Mouse (Mus musculus) olfactory bulb, adult 2 months (tissue): ENCODE results near the gene Uggt2. TPM values are rescaled to one million over a fixed set of nuclear protein-coding genes. Genes with fewer than 3 reads are reported as not detected.

Experiments
- H3K27ac ChIP-seq: fragments of 200-500 bp; 2 replicates; pipeline ENCODE4 v1.5.1; 2012; ENCODE audit warnings: low read depth, low read length; ENCODE audit not compliant: insufficient read depth
- H3K4me1 ChIP-seq: fragments of 200-500 bp; 2 replicates; pipeline ENCODE4 v1.6.1; 2012; ENCODE audit warnings: low read length; ENCODE audit not compliant: control insufficient read depth, insufficient read depth
- H3K4me3 ChIP-seq: fragments of 200-500 bp; 2 replicates; pipeline ENCODE4 v1.5.1; 2012; ENCODE audit warnings: mild to moderate bottlenecking, low read depth, low read length, moderate library complexity; ENCODE audit not compliant: insufficient read depth
- CTCF ChIP-seq: fragments of 200-500 bp; IDR thresholded peaks from 2 replicates; pipeline ENCODE4 v1.5.1; 2012; ENCODE audit warnings: low read depth, mild to moderate bottlenecking, low read length, moderate library complexity; ENCODE audit not compliant: insufficient read depth
- POLR2A ChIP-seq: fragments of 200-500 bp; IDR thresholded peaks from 2 replicates; pipeline ENCODE4 v1.6.1; 2012; ENCODE audit warnings: mild to moderate bottlenecking, low read depth, low read length, moderate library complexity; ENCODE audit not compliant: insufficient read depth
- WGBS: fragments of 180-500 bp; shearing (Covaris S2); methylation state at CpG from one replicate; pipeline ENCODE4 v1.1.7; 2018; 5-methylcytosine and 5-hydroxymethylcytosine counted together
- polyA plus RNA-seq: library from polyadenylated mRNA; stranded (reverse); fragments of >200 nt; gene quantifications from 2 replicates; pipeline ENCODE4 v1.2.4, GENCODE M21; 2012; ENCODE audit warnings: low replicate concordance; ENCODE audit not compliant: missing spikeins, insufficient read depth, insufficient read length

The Uggt2 gene
- polyA plus RNA-seq, 1 experiment = not detected

DNA sequence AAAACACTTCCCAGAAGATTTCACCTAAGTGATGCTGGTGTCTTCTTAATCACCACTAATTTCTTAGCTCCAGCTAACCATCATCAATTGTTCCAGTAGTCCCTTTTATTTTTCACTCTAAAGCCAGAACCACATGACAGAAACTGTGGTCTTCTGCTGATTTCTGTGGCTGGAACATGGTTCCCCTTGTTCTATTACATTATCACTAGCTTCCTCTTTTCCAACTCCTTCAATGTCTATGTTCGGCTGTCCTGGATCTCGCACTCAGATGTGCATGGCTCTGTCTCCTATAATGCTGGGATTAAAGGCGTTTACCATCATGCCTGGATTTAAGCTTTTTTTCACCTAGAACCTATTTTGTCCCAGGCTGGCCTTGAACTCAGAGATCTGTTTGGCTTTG is 46.9 kb downstream of the Uggt2 start:
- Histone ChIP-seq H3K27ac (no peak overlapping the region), H3K4me1 (0 out of 2 replicates have a peak, but pooled peaks cover under 1% of the 10 kb centered on the region), H3K4me3 (no peak overlapping the region)
- TF ChIP-seq POLR2A (no peak), CTCF (no peak)
- 93% methylated on average over 3 of the region's 3 CpGs for WGBS

DNA sequence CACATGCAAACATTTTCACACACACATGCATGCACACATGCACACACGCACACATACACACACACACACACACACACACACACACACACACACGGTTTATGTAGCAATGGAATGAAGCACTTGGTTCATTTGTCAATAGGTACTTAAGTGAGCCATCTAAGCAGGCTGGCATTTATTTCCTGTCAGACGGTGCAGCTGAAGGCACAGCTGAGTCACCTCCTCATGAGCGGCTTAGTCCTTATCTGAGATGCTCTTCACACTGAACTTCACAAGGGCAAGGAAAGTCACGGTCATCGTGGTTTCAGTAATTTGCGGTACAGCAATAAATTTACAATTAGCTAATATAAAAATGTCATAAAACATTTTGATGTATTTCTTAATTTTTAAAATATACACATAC is 55.5 kb downstream of the Uggt2 start:
- TF ChIP-seq POLR2A (no peak), CTCF (no peak)
- H3K4me1 ChIP-seq = 0 out of 2 replicates have a peak, but pooled peaks cover 3% of the 10 kb centered on the region
- no peak overlapping the region for H3K4me3 ChIP-seq
- no peak overlapping the region for H3K27ac ChIP-seq
- 69% methylated on average over 7 of the region's 7 CpGs for WGBS

DNA sequence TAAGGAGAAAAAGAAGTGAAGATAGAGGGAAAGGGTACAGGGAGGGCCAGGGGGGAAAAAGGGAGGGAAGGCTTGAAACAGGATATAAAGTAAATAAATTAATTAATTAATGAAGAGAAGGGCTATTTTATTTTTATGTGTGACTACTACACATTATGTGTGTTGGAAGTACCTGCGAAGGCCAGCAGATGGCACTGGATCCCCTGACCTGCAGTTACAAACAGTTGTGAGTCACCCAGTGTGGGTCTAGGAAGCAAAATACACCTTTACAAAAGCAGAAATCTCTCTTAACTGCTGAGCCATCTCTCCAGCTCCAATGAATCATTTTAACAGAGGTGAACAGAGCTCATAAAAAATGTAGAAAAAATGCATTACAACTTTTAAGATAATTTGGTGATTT is 59.0 kb downstream of the Uggt2 start:
- Histone ChIP-seq H3K27ac (no peak overlapping the region), H3K4me3 (no peak overlapping the region), H3K4me1 (no peaks in the 10 kb centered on the region)
- 58% methylated on average over 1 of the region's 1 CpGs for WGBS
- TF ChIP-seq POLR2A (no peak), CTCF (no peak)

DNA sequence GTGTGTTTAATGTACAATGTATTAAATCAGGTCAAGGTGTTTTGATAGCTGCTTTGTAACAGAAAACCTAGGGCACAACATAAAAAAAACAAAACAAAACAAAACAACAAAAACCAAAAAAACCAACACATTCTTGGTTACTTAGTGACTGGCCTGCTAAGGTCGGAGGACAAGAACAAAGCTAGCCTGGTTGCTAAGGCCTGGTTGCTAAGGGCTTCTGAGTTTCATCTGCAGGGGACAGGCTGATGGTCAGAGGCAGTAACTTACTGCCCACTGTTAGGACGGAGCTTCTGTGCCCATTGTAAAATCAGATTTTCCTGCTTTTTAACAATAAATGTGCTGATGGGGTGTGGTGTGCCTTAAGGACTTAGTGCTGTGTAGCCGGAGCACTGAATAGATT is 61.5 kb downstream of the Uggt2 start:
- H3K27ac ChIP-seq = no peak overlapping the region
- WGBS = 62% methylated on average over 3 of the region's 3 CpGs
- no peak for TF ChIP-seq CTCF
- no peak for TF ChIP-seq POLR2A
- H3K4me3 ChIP-seq = no peak overlapping the region
- no peaks in the 10 kb centered on the region for H3K4me1 ChIP-seq

DNA sequence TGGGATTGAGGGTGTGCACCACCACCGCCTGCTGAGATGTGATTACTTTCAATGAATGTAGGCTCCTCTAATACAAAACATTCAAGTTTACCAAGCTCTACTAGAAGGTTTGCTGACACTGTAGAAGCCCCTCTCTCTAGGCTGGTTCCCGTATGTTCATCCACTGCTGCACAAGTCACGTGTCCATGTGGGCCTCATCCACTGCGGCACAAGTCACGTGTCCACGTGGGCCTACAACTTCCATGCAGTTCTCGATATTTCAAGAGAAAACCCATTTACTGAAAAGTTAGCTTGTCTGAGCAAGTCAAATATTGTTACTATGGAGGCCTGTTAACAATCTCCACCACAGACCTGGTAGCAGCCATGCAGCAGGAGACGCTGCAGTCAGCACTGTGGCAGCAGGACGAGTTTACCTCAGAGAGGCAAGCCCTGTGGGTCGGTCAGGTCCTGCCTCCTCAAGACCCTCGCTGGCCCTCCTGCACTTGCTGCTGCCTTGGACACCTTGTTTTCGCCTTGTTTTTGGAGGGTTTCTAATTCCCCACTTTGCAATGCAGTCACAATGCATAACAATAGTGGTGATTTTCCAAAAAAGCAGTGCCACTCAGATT is 62.0 kb downstream of the Uggt2 start:
- Histone ChIP-seq H3K27ac (no peak overlapping the region), H3K4me3 (no peak overlapping the region), H3K4me1 (no peaks in the 10 kb centered on the region)
- WGBS = 87% methylated on average over 12 of the region's 12 CpGs
- no peak for TF ChIP-seq POLR2A
- no peak for TF ChIP-seq CTCF

DNA sequence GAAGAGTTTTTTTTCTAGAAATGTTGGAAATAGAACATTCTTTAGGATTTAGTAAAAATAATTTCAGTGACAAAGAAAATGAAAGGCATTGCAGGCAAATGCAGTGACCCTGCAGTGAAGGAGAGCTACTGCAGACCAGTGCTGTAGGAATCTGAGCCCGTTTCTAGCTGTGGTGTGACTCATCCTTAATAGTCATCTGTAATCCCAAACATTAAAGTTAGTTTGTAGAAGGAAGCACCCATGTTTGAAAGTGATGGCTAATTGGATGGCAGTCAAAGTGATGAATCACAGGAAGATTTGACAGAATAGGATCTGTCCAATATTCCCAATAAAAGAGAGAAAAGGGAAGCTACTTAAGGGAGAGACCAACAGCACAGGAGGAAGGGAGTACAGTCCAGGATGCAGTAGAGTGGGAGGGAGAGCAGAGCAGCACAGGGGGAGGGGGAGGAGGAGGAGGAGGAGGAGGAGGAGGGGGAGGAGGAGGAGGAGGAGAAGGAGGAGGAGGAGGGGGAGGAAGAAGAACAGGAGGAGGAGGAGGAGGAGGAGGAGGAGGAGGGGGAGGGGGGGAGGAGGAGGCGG is 71.5 kb downstream of the Uggt2 start:
- Histone ChIP-seq H3K27ac (no peak overlapping the region), H3K4me3 (no peak overlapping the region), H3K4me1 (no peaks in the 10 kb centered on the region)
- TF ChIP-seq CTCF = no peak
- TF ChIP-seq POLR2A = no peak
- 50% methylated on average over 2 of the region's 2 CpGs for WGBS

DNA sequence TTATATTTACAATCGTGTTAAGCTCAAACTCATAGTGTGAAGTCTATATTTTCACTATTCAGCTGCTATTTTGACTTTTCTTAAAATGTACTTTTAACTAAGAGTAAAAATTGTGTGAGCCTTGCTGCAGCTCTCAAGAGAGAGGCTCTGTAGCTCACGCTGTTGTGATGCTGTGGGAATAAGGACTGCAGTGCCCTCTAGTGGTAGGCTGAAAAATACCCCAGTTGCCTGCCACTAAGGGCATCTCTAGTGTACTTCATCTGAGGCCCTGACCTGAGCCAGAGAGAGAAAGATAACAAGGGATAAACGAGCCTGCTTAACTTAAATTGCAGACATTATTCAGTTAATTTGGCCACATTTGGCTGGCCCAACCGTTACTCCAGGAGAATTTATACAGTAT is 72.1 kb downstream of the Uggt2 start:
- 43% methylated on average over 4 of the region's 4 CpGs for WGBS
- no peak for TF ChIP-seq CTCF
- Histone ChIP-seq H3K27ac (no peak overlapping the region), H3K4me1 (no peaks in the 10 kb centered on the region), H3K4me3 (no peak overlapping the region)

DNA sequence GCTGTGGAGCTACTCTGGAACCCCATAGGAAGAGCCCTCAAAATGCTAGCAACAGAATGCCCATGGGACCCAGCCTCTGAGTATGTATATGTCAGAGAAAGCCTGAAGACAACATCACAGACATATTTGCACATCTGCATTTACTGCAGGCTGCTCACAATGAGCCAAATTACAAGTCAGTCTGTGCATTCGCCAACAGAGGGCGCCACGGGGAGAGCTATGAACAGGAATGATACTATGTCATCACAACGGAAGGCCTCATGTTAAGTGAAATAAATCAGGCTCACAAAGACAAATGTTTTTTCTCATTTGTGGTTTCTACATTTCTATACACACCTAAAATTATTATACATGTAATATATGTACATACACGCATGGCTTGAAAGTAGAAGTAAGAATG is 73.3 kb downstream of the Uggt2 start:
- TF ChIP-seq POLR2A (no peak), CTCF (no peak)
- 76% methylated on average over 5 of the region's 5 CpGs for WGBS
- Histone ChIP-seq H3K4me1 (no peaks in the 10 kb centered on the region), H3K4me3 (no peak overlapping the region), H3K27ac (no peak overlapping the region)

DNA sequence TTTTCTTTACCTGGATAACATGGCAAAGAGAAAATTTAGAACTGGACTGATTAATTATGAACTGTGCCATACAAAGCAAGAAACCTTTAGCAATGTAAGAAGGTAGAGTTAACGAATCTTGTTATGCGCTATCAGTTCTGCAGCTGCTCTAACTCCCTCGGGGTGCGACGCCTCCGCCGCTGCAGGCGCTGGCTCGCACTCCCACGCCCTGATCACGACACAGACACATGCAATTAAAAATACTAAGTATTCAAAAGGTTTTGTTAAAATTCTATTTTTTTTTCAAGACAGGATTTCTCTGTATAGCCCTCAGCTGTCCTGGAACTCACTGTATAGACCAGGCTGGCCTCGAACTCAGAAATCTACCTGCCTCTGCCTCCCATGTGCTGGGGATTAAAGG is 85.7 kb downstream of the Uggt2 start:
- no peak for TF ChIP-seq CTCF
- WGBS = 57% methylated on average over 12 of the region's 12 CpGs
- no peak overlapping the region for H3K27ac ChIP-seq
- no peak overlapping the region for H3K4me3 ChIP-seq
- peaks cover 6% of the 10 kb centered on the region for H3K4me1 ChIP-seq
